Mouse (Mus musculus): ENCODE measurements around the gene Syt13.

- TF ChIP-seq GATA1 (IDR thresholded peaks at IDR 0.05; ENCODE audit: borderline replicate concordance, low read length) (no peak), TAL1 (conservative IDR thresholded peaks at IDR 0.05; ENCODE audit: low read depth, low read length) (no peak)
Observed at GRCm38 (mm10) chr2:92883912-92884243, 31.0 kb upstream of the Syt13 start.
